Mouse (Mus musculus) ES-E14 (cell line): Measurements from ENCODE around the gene Ankrd45. TPM values are rescaled to one million over a fixed set of nuclear protein-coding genes. Genes with fewer than 3 reads are reported as not detected.
A peak's percentile ranks its signal among the peaks of the same experiment; 100 is the strongest.

ENCODE experiments used
- DNase-seq: peaks from one replicate; pipeline ENCODE4 v3.0.0-alpha.2; 2013; ENCODE audit warnings: low read depth, low spot score
- H3K27ac ChIP-seq: 2 replicates; pipeline ENCODE4 v1.5.1; 2012; ENCODE audit warnings: low read depth, mild to moderate bottlenecking, low read length, moderate library complexity, mixed read lengths; ENCODE audit not compliant: poor library complexity, insufficient read depth, severe bottlenecking
- H3K36me3 ChIP-seq: 2 replicates; pipeline ENCODE4 v1.6.1; 2012; ENCODE audit warnings: mild to moderate bottlenecking, low read length, moderate library complexity, mixed read lengths; ENCODE audit not compliant: control insufficient read depth, poor library complexity, insufficient read depth, severe bottlenecking
- H3K4me1 ChIP-seq, 2 experiments: fragments of 150-350 bp in 1 of 2; sonication (generic) in 1 of 2; 2 replicates each; pipeline ENCODE4 v1.6.1; 2012; ENCODE audit warnings: low read length in 2 of 2, mild to moderate bottlenecking in 1 of 2, mixed read lengths in 1 of 2; ENCODE audit not compliant: control insufficient read depth in 2 of 2, insufficient read depth in 2 of 2, poor library complexity in 1 of 2
- H3K4me3 ChIP-seq, 2 experiments: fragments of 150-350 bp in 1 of 2; sonication (generic) in 1 of 2; 2 replicates each; pipeline ENCODE4 v1.5.1; 2012; ENCODE audit warnings: low read length in 2 of 2, low read depth in 1 of 2, mild to moderate bottlenecking in 1 of 2, mixed read lengths in 1 of 2; ENCODE audit not compliant: insufficient read depth in 1 of 2, poor library complexity in 1 of 2, severe bottlenecking in 1 of 2
- H3K9ac ChIP-seq: 2 replicates; pipeline ENCODE4 v1.6.1; 2012; ENCODE audit warnings: low read depth, mild to moderate bottlenecking, low read length, mixed read lengths; ENCODE audit not compliant: poor library complexity, insufficient read depth, severe bottlenecking
- H3K9me3 ChIP-seq: fragments of 150-350 bp; sonication (generic); 2 replicates; pipeline ENCODE4 v1.6.1; 2012; ENCODE audit warnings: low read depth, mild to moderate bottlenecking, low read length; ENCODE audit not compliant: control insufficient read depth, insufficient read depth
- CHD2 ChIP-seq: IDR thresholded peaks from 2 replicates; pipeline ENCODE4 v1.6.1; 2014; ENCODE audit warnings: mild to moderate bottlenecking, low read depth, low read length, inconsistent platforms
- HCFC1 ChIP-seq: IDR thresholded peaks from 2 replicates; pipeline ENCODE4 v1.6.1; 2012; ENCODE audit warnings: low read length, inconsistent platforms, borderline replicate concordance; ENCODE audit not compliant: insufficient read depth
- MAFK ChIP-seq: IDR thresholded peaks from 2 replicates; pipeline ENCODE4 v1.6.1; 2014; ENCODE audit warnings: mild to moderate bottlenecking, low read depth, low read length, inconsistent platforms; ENCODE audit not compliant: insufficient read depth
- ZC3H11A ChIP-seq: IDR thresholded peaks from 2 replicates; pipeline ENCODE4 v1.6.1; 2012; ENCODE audit warnings: low read depth, mild to moderate bottlenecking, inconsistent platforms, low read length, borderline replicate concordance
- ZNF384 ChIP-seq: IDR thresholded peaks from 2 replicates; pipeline ENCODE4 v1.6.1; 2012; ENCODE audit warnings: low read depth, low read length, inconsistent platforms
- in situ Hi-C, 2 experiments: fragments of 600-800 bp; cut with MboI; formaldehyde crosslinking; loops; one replicate each; pipeline ENCODE4 v1.15.1; 2025; ENCODE audit warnings: low sequenced_read_pairs in 2 of 2, inconsistent platforms in 1 of 2; ENCODE audit not compliant: unreplicated experiment in 2 of 2
- total RNA-seq: library from RNA; depleted of rRNA; stranded (reverse); fragments of 300-350 nt; gene quantifications from 2 replicates; pipeline ENCODE4 v1.2.3, GENCODE M21; 2012

The Ankrd45 gene
- total RNA-seq, 1 experiment, result 4.2 TPM

GRCm38 (mm10) chr1:161182386-161182785, 39.9 kb downstream of the Ankrd45 start:
- Histone ChIP-seq H3K4me1 (peaks cover 0 to 4% of the 10 kb centered on the region in 2 experiments; a peak in 1 of 4 replicates), H3K27ac (no peak overlapping the region), H3K9ac (no peak overlapping the region), H3K9me3 (no peaks in the 10 kb centered on the region), H3K4me3 (no peak overlapping the region), H3K36me3 (no peaks in the 10 kb centered on the region)
- in situ Hi-C loops, result no loop called here
- TF ChIP-seq HCFC1, result no peak
- TF ChIP-seq MAFK, result peak; percentile 76; the same call in 1 of the 2 replicates
- DNase-seq, result no peak

DNA sequence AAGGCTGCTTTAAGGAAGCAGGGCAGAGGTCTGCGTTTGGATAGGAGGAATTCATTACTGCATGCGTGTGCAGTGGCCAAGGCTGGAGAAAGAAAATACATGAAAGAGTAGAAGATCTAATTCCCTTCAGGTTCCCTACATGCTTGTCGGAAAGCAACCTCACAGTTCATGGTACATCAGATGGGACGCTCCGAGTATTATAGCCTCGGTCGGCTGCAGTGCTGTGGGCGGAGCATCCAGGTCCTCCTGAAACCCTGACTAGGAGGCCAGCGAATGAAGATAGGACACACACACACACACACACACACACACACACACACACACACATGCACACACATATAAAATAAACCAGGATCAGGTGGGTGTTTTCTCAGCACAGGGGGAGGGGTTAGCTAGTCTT, 41.2 kb downstream of the Ankrd45 start:
- TF ChIP-seq ZNF384 (no peak), ZC3H11A (no peak), CHD2 (no peak), MAFK (no peak), HCFC1 (no peak)
- H3K4me1 ChIP-seq, result peaks cover 0 to 4% of the 10 kb centered on the region in 2 experiments; a peak in 1 of 4 replicates
- no peaks in the 10 kb centered on the region for H3K36me3 ChIP-seq
- H3K9ac ChIP-seq, result no peak overlapping the region
- no peak for DNase-seq
- no peak overlapping the region for H3K27ac ChIP-seq
- no peak overlapping the region for H3K4me3 ChIP-seq
- H3K9me3 ChIP-seq, result no peaks in the 10 kb centered on the region
- in situ Hi-C loops, result no loop called here

GRCm38 (mm10) chr1:161185431-161185830, 42.9 kb downstream of the Ankrd45 start:
- DNase-seq, result no peak
- no peak overlapping the region for H3K9ac ChIP-seq
- H3K9me3 ChIP-seq, result no peaks in the 10 kb centered on the region
- no peaks in the 10 kb centered on the region for H3K36me3 ChIP-seq
- H3K27ac ChIP-seq, result no peak overlapping the region
- H3K4me3 ChIP-seq, result no peak overlapping the region
- TF ChIP-seq HCFC1, result no peak
- peaks cover 0 to 3% of the 10 kb centered on the region in 2 experiments; a peak in 1 of 4 replicates for H3K4me1 ChIP-seq
- in situ Hi-C loops, result no loop called here

- DNase-seq, result no peak
- Histone ChIP-seq H3K9ac (no peak overlapping the region), H3K9me3 (no peaks in the 10 kb centered on the region), H3K4me3 (no peak overlapping the region), H3K27ac (no peak overlapping the region), H3K36me3 (no peaks in the 10 kb centered on the region), H3K4me1 (no peaks in the 10 kb centered on the region)
- TF ChIP-seq CHD2, result no peak
- no peak for TF ChIP-seq MAFK
- TF ChIP-seq HCFC1, result no peak
- TF ChIP-seq ZNF384, result no peak
- no peak for TF ChIP-seq ZC3H11A
- in situ Hi-C loops, result no loop called here
Measured at GRCm38 (mm10) chr1:161190253-161190910, 47.9 kb downstream of the Ankrd45 start.
